Mouse (Mus musculus): ENCODE measurements around the gene Avl9. TPM values are rescaled to one million over a fixed set of nuclear protein-coding genes. Genes with fewer than 3 reads are reported as not detected.

Gene Avl9
- polyA plus RNA-seq, 1 experiment from 2014 or later: 19.8 TPM

GRCm38 (mm10) chr6:56765696-56766095 is 51.0 kb downstream of the Avl9 start:
- H3K27me3 ChIP-seq (ENCODE audit: control insufficient read depth, insufficient read depth, low read length): no peaks in the 10 kb centered on the region
- no peaks in the 10 kb centered on the region for H3K4me1 ChIP-seq (ENCODE audit: control insufficient read depth, insufficient read depth, low read length)
- H3K9me3 ChIP-seq (replicated peaks; ENCODE audit: control insufficient read depth, low read length): no peaks in the 10 kb centered on the region
- no peak overlapping the region for H3K9ac ChIP-seq (replicated peaks; ENCODE audit: low read length)
- DNase-seq (ENCODE audit: low spot score) (no peak), ATAC-seq (replicated peaks; ENCODE audit: insufficient number of reproducible peaks, low FRiP score, low TSS enrichment, low read depth) (no peak)
- no peak overlapping the region for H3K27ac ChIP-seq (replicated peaks; ENCODE audit: low read depth, low read length)
- no peak overlapping the region for H3K4me3 ChIP-seq (ENCODE audit: low read depth, low read length)
- H3K36me3 ChIP-seq (replicated peaks; ENCODE audit: control insufficient read depth, insufficient read depth, low read depth, low read length): no peaks in the 10 kb centered on the region
- WGBS: 80% methylated on average over 4 of the region's 4 CpGs
- no peak overlapping the region for H3K4me2 ChIP-seq (ENCODE audit: low read depth, low read length)

GRCm38 (mm10) chr6:56775816-56776215 is 61.1 kb downstream of the Avl9 start:
- Histone ChIP-seq H3K4me3 (ENCODE audit: low read depth, low read length) (no peak overlapping the region), H3K27ac (replicated peaks; ENCODE audit: low read depth, low read length) (no peak overlapping the region), H3K4me2 (ENCODE audit: low read depth, low read length) (no peak overlapping the region), H3K36me3 (replicated peaks; ENCODE audit: control insufficient read depth, insufficient read depth, low read depth, low read length) (peaks cover 4% of the 10 kb centered on the region), H3K4me1 (ENCODE audit: control insufficient read depth, insufficient read depth, low read length) (no peaks in the 10 kb centered on the region), H3K27me3 (ENCODE audit: control insufficient read depth, insufficient read depth, low read length) (no peaks in the 10 kb centered on the region), H3K9ac (replicated peaks; ENCODE audit: low read length) (no peak overlapping the region), H3K9me3 (replicated peaks; ENCODE audit: control insufficient read depth, low read length) (no peaks in the 10 kb centered on the region)
- WGBS: 92% methylated on average over 3 of the region's 3 CpGs
- ATAC-seq (replicated peaks; ENCODE audit: insufficient number of reproducible peaks, low FRiP score, low TSS enrichment, low read depth) (no peak), DNase-seq (ENCODE audit: low spot score) (no peak)

GRCm38 (mm10) chr6:56779636-56780035 is 64.9 kb downstream of the Avl9 start:
- Histone ChIP-seq H3K9me3 (replicated peaks; ENCODE audit: control insufficient read depth, low read length) (no peaks in the 10 kb centered on the region), H3K27me3 (ENCODE audit: control insufficient read depth, insufficient read depth, low read length) (no peaks in the 10 kb centered on the region), H3K4me1 (ENCODE audit: control insufficient read depth, insufficient read depth, low read length) (no peaks in the 10 kb centered on the region), H3K36me3 (replicated peaks; ENCODE audit: control insufficient read depth, insufficient read depth, low read depth, low read length) (peaks cover 4% of the 10 kb centered on the region), H3K4me2 (ENCODE audit: low read depth, low read length) (no peak overlapping the region), H3K9ac (replicated peaks; ENCODE audit: low read length) (no peak overlapping the region), H3K27ac (replicated peaks; ENCODE audit: low read depth, low read length) (no peak overlapping the region), H3K4me3 (ENCODE audit: low read depth, low read length) (no peak overlapping the region)
- 94% methylated on average over 5 of the region's 5 CpGs for WGBS
- no peak for ATAC-seq (replicated peaks; ENCODE audit: insufficient number of reproducible peaks, low FRiP score, low TSS enrichment, low read depth)
- no peak for DNase-seq (ENCODE audit: low spot score)

DNA sequence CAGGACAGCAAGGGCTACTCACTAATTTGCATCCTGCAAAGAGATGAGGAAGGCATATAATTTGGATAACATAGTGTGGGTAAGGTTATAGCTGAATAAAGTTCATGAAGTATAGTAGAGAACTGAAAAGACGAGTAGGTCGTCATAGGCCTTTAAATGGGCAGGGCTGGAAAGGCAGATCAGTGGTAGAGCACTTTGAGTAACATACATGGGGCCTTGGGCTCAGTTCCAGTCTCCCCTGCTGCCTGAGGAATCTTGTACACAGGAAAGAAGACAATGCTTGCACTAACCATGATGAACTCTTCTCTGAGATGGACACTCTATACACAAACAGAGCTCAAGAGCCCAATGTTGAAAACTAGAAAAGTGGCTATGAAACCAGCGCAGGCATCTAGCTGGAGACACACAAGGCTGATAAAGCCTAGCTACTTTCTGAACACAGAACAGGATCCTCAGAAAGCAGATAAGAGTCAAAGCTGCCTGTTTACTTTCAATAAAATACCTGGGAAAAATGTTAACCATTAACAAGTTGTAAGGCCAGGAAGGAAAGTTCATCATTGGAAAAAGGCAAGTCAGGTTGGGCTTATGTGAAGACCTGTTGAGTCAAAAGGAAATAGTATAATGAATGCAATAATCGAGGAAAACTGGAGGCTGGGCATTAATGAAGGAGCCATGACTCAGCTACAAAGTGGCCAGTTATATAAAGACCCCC is 69.0 kb downstream of the Avl9 start:
- Histone ChIP-seq H3K4me2 (ENCODE audit: low read depth, low read length) (no peak overlapping the region), H3K36me3 (replicated peaks; ENCODE audit: control insufficient read depth, insufficient read depth, low read depth, low read length) (peaks cover 4% of the 10 kb centered on the region), H3K27ac (replicated peaks; ENCODE audit: low read depth, low read length) (no peak overlapping the region), H3K4me3 (ENCODE audit: low read depth, low read length) (no peak overlapping the region), H3K9ac (replicated peaks; ENCODE audit: low read length) (no peak overlapping the region), H3K9me3 (replicated peaks; ENCODE audit: control insufficient read depth, low read length) (no peaks in the 10 kb centered on the region), H3K27me3 (ENCODE audit: control insufficient read depth, insufficient read depth, low read length) (no peaks in the 10 kb centered on the region), H3K4me1 (ENCODE audit: control insufficient read depth, insufficient read depth, low read length) (no peaks in the 10 kb centered on the region)
- WGBS: 92% methylated on average over 4 of the region's 4 CpGs
- DNase-seq (ENCODE audit: low spot score) (no peak), ATAC-seq (replicated peaks; ENCODE audit: insufficient number of reproducible peaks, low FRiP score, low TSS enrichment, low read depth) (no peak)

- H3K27ac ChIP-seq (replicated peaks; ENCODE audit: low read depth, low read length): no peak overlapping the region
- no peaks in the 10 kb centered on the region for H3K9me3 ChIP-seq (replicated peaks; ENCODE audit: control insufficient read depth, low read length)
- H3K27me3 ChIP-seq (ENCODE audit: control insufficient read depth, insufficient read depth, low read length): no peaks in the 10 kb centered on the region
- H3K4me1 ChIP-seq (ENCODE audit: control insufficient read depth, insufficient read depth, low read length): no peaks in the 10 kb centered on the region
- H3K4me3 ChIP-seq (ENCODE audit: low read depth, low read length): no peak overlapping the region
- H3K9ac ChIP-seq (replicated peaks; ENCODE audit: low read length): no peak overlapping the region
- 100% methylated on average over 5 of the region's 5 CpGs for WGBS
- DNase-seq (ENCODE audit: low spot score) (no peak), ATAC-seq (replicated peaks; ENCODE audit: insufficient number of reproducible peaks, low FRiP score, low TSS enrichment, low read depth) (no peak)
- no peak overlapping the region for H3K4me2 ChIP-seq (ENCODE audit: low read depth, low read length)
- H3K36me3 ChIP-seq (replicated peaks; ENCODE audit: control insufficient read depth, insufficient read depth, low read depth, low read length): no peaks in the 10 kb centered on the region; the same call in none of the 2 replicates
Measured at GRCm38 (mm10) chr6:56785068-56785467, 70.4 kb downstream of the Avl9 start.

DNA sequence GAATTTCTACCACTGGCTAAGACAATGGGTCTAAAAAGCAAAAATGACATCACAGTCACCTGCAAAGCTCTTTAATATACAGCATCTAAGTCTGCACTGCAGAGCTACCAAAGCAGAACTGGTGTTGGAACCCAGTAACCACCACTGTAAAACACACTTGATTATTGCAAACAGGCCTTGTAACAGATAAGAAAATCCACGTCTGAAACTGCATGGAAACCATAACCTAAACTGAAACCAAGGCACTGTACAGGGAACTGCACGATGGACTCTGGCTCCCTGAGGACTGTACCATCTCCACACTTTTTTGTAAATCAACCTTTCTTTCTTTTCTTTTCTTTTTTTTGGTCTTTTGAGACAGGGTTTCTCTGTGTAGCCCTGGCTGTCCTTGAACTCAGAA is 73.0 kb downstream of the Avl9 start:
- ATAC-seq (replicated peaks; ENCODE audit: insufficient number of reproducible peaks, low FRiP score, low TSS enrichment, low read depth) (no peak), DNase-seq (ENCODE audit: low spot score) (no peak)
- Histone ChIP-seq H3K4me1 (ENCODE audit: control insufficient read depth, insufficient read depth, low read length) (no peaks in the 10 kb centered on the region), H3K9me3 (replicated peaks; ENCODE audit: control insufficient read depth, low read length) (no peaks in the 10 kb centered on the region), H3K9ac (replicated peaks; ENCODE audit: low read length) (no peak overlapping the region), H3K4me3 (ENCODE audit: low read depth, low read length) (no peak overlapping the region), H3K4me2 (ENCODE audit: low read depth, low read length) (no peak overlapping the region), H3K36me3 (replicated peaks; ENCODE audit: control insufficient read depth, insufficient read depth, low read depth, low read length) (no peaks in the 10 kb centered on the region; the same call in 1 of the 2 replicates), H3K27ac (replicated peaks; ENCODE audit: low read depth, low read length) (no peak overlapping the region), H3K27me3 (ENCODE audit: control insufficient read depth, insufficient read depth, low read length) (no peaks in the 10 kb centered on the region)
- WGBS: 87% methylated on average over 2 of the region's 2 CpGs

GRCm38 (mm10) chr6:56789336-56789735 is 74.6 kb downstream of the Avl9 start:
- Histone ChIP-seq H3K36me3 (replicated peaks; ENCODE audit: control insufficient read depth, insufficient read depth, low read depth, low read length) (no peaks in the 10 kb centered on the region), H3K27ac (replicated peaks; ENCODE audit: low read depth, low read length) (no peak overlapping the region), H3K9ac (replicated peaks; ENCODE audit: low read length) (no peak overlapping the region), H3K27me3 (ENCODE audit: control insufficient read depth, insufficient read depth, low read length) (no peaks in the 10 kb centered on the region), H3K9me3 (replicated peaks; ENCODE audit: control insufficient read depth, low read length) (no peaks in the 10 kb centered on the region), H3K4me2 (ENCODE audit: low read depth, low read length) (no peak overlapping the region), H3K4me3 (ENCODE audit: low read depth, low read length) (no peak overlapping the region), H3K4me1 (ENCODE audit: control insufficient read depth, insufficient read depth, low read length) (no peaks in the 10 kb centered on the region)
- ATAC-seq (replicated peaks; ENCODE audit: insufficient number of reproducible peaks, low FRiP score, low TSS enrichment, low read depth) (no peak), DNase-seq (ENCODE audit: low spot score) (no peak)
- WGBS: 88% methylated on average over 3 of the region's 3 CpGs

DNA sequence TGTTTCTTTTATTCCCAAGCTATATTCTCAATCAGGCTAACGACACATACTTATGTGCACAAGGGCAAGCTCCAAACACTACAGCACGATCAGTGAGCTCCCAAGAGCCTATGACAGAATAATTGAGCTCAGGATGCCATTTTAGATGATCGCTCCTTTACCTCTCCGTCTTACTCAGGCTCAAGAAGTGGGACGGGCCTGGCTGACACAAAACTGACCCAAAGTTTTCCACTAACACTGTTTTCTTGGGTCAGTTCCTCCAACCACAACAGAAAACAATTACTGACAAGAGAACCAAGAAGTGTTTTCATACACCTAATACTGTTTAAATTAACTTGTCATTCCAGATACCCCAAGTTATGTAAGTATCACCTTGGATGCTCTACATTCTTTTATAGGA is 80.1 kb downstream of the Avl9 start:
- no peak overlapping the region for H3K9ac ChIP-seq (replicated peaks; ENCODE audit: low read length)
- no peaks in the 10 kb centered on the region for H3K36me3 ChIP-seq (replicated peaks; ENCODE audit: control insufficient read depth, insufficient read depth, low read depth, low read length)
- 87% methylated on average over 5 of the region's 5 CpGs for WGBS
- no peak for ATAC-seq (replicated peaks; ENCODE audit: insufficient number of reproducible peaks, low FRiP score, low TSS enrichment, low read depth)
- H3K9me3 ChIP-seq (replicated peaks; ENCODE audit: control insufficient read depth, low read length): no peaks in the 10 kb centered on the region
- H3K4me1 ChIP-seq (ENCODE audit: control insufficient read depth, insufficient read depth, low read length): peaks cover 6% of the 10 kb centered on the region; the same call in 1 of the 2 replicates
- H3K4me2 ChIP-seq (ENCODE audit: low read depth, low read length): no peak overlapping the region
- no peak overlapping the region for H3K4me3 ChIP-seq (ENCODE audit: low read depth, low read length)
- no peak for DNase-seq (ENCODE audit: low spot score)
- H3K27me3 ChIP-seq (ENCODE audit: control insufficient read depth, insufficient read depth, low read length): no peaks in the 10 kb centered on the region
- no peak overlapping the region for H3K27ac ChIP-seq (replicated peaks; ENCODE audit: low read depth, low read length)
